ENCODE assay signal across 8 mouse cellular contexts in genomic region chr12:26470042-26470409, GRCm38 (mm10). TPM values are rescaled to one million over a fixed set of nuclear protein-coding genes. Genes with fewer than 3 reads are reported as not detected.
DNase-seq lines count a peak whose midpoint lies in the region; ATAC-seq and TF ChIP-seq lines count a peak whose summit lies in the region.

No protein-coding gene starts in this region.

- no peak for ATAC-seq in lung, embryonic 14.5 days (ENCODE audit: insufficient read depth)
- no peak for ATAC-seq in embryonic facial prominence, embryonic 11.5 days (replicated peaks; ENCODE audit: insufficient number of reproducible peaks, low FRiP score, low TSS enrichment, low read depth)
- peak; percentile 47; the same call in 1 of the 2 replicates for ATAC-seq in intestine, embryonic 14.5 days (replicated peaks; ENCODE audit: low FRiP score, low TSS enrichment, low read depth)
- peak; percentile 69; the same call in 1 of the 2 replicates for ATAC-seq in neural tube, embryonic 15.5 days (ENCODE audit: low FRiP score)

- peak overlapping the region; percentile 65 for H3K4me3 ChIP-seq in lung, embryonic 14.5 days (ENCODE audit: low read depth, low read length)
- peak overlapping the region; percentile 64 for H3K4me3 ChIP-seq in embryonic facial prominence, embryonic 11.5 days (ENCODE audit: low read depth, low read length)
- peak overlapping the region; percentile 71 for H3K4me3 ChIP-seq in intestine, embryonic 14.5 days (ENCODE audit: low read depth, low read length)
- peak overlapping the region; percentile 60 for H3K4me3 ChIP-seq in neural tube, embryonic 15.5 days (replicated peaks)

- peak; percentile 18 for DNase-seq in lung, embryonic 14.5 days
- no peak for DNase-seq in lung, postnatal 10 days
- peak; percentile 23 for DNase-seq in embryonic facial prominence, embryonic 11.5 days (ENCODE audit: low spot score)
- DNase-seq in intestine, embryonic 14.5 days (ENCODE audit: low spot score) = no peak
- no peak for DNase-seq in left cerebral cortex, postnatal 25 days (ENCODE audit: low spot score in 2 of 2)
- DNase-seq in kidney, postnatal 14 days = no peak
- DNase-seq in layer of hippocampus, adult 11-12 months (ENCODE audit: low spot score) = no peak

- H3K27me3 ChIP-seq in lung, embryonic 14.5 days (ENCODE audit: insufficient read depth, low read length) = 0 out of 2 replicates have a peak, but pooled peaks cover 3% of the 10 kb centered on the region
- H3K27me3 ChIP-seq in embryonic facial prominence, embryonic 11.5 days (ENCODE audit: control insufficient read depth, insufficient read depth, low read length) = no peaks in the 10 kb centered on the region
- H3K27me3 ChIP-seq in intestine, embryonic 14.5 days (replicated peaks; ENCODE audit: control insufficient read depth, insufficient read depth, low read length) = no peaks in the 10 kb centered on the region
- no peaks in the 10 kb centered on the region for H3K27me3 ChIP-seq in neural tube, embryonic 15.5 days (replicated peaks)

- TF ChIP-seq CTCF in lung, embryonic 14.5 days (IDR thresholded peaks at IDR 0.05; ENCODE audit: low read depth) = no peak

- intact Hi-C loops in left cerebral cortex, postnatal 25 days (cut with DNase I) = no loop called here

- H3K9me3 ChIP-seq in lung, embryonic 14.5 days (ENCODE audit: low read depth, low read length) = no peaks in the 10 kb centered on the region
- no peaks in the 10 kb centered on the region for H3K9me3 ChIP-seq in embryonic facial prominence, embryonic 11.5 days (replicated peaks; ENCODE audit: control insufficient read depth, low read length)
- no peaks in the 10 kb centered on the region for H3K9me3 ChIP-seq in intestine, embryonic 14.5 days (ENCODE audit: control insufficient read depth, low read length)
- no peaks in the 10 kb centered on the region for H3K9me3 ChIP-seq in neural tube, embryonic 15.5 days (replicated peaks)

- 0 out of 2 replicates have a peak, but pooled peaks cover 4% of the 10 kb centered on the region for H3K4me1 ChIP-seq in lung, embryonic 14.5 days (ENCODE audit: insufficient read depth)
- no peaks in the 10 kb centered on the region; the same call in 1 of the 2 replicates for H3K4me1 ChIP-seq in embryonic facial prominence, embryonic 11.5 days (ENCODE audit: control insufficient read depth, insufficient read depth, low read length)
- 0 out of 2 replicates have a peak, but pooled peaks cover 6% of the 10 kb centered on the region for H3K4me1 ChIP-seq in intestine, embryonic 14.5 days (replicated peaks; ENCODE audit: control insufficient read depth, insufficient read depth, low read length)
- H3K4me1 ChIP-seq in neural tube, embryonic 15.5 days = peaks cover 21% of the 10 kb centered on the region

- peak overlapping the region; percentile 71 for H3K9ac ChIP-seq in lung, embryonic 14.5 days
- H3K9ac ChIP-seq in embryonic facial prominence, embryonic 11.5 days (replicated peaks; ENCODE audit: low read length) = peak overlapping the region; percentile 78
- peak overlapping the region; percentile 68 for H3K9ac ChIP-seq in intestine, embryonic 14.5 days (ENCODE audit: low read length)
- peak overlapping the region; percentile 79 for H3K9ac ChIP-seq in neural tube, embryonic 15.5 days (replicated peaks)

- H3K36me3 ChIP-seq in lung, embryonic 14.5 days (ENCODE audit: insufficient read depth) = no peaks in the 10 kb centered on the region
- H3K36me3 ChIP-seq in embryonic facial prominence, embryonic 11.5 days (replicated peaks; ENCODE audit: control insufficient read depth, insufficient read depth, low read depth, low read length) = no peaks in the 10 kb centered on the region
- no peaks in the 10 kb centered on the region for H3K36me3 ChIP-seq in intestine, embryonic 14.5 days (ENCODE audit: control insufficient read depth, insufficient read depth, low read length)
- no peaks in the 10 kb centered on the region for H3K36me3 ChIP-seq in neural tube, embryonic 15.5 days

- H3K4me2 ChIP-seq in lung, embryonic 14.5 days = peak overlapping the region; percentile 98
- peak overlapping the region; percentile 99 for H3K4me2 ChIP-seq in embryonic facial prominence, embryonic 11.5 days (ENCODE audit: low read depth, low read length)
- peak overlapping the region; percentile 93 for H3K4me2 ChIP-seq in intestine, embryonic 14.5 days (ENCODE audit: low read length)
- H3K4me2 ChIP-seq in neural tube, embryonic 15.5 days = peak overlapping the region; percentile 94

- WGBS in lung, embryonic 14.5 days = 26% methylated on average over 6 of the region's 6 CpGs
- 37% methylated on average over 6 of the region's 6 CpGs for WGBS in embryonic facial prominence, embryonic 11.5 days
- 27% methylated on average over 6 of the region's 6 CpGs for WGBS in intestine, embryonic 14.5 days
- WGBS in neural tube, embryonic 15.5 days = 18% methylated on average over 6 of the region's 6 CpGs

- H3K27ac ChIP-seq in lung, embryonic 14.5 days (ENCODE audit: low read depth) = no peak overlapping the region
- no peak overlapping the region for H3K27ac ChIP-seq in embryonic facial prominence, embryonic 11.5 days (replicated peaks; ENCODE audit: low read depth, low read length)
- no peak overlapping the region for H3K27ac ChIP-seq in intestine, embryonic 14.5 days (ENCODE audit: low read depth)
- H3K27ac ChIP-seq in neural tube, embryonic 15.5 days (replicated peaks) = peak overlapping the region; percentile 93

RNA-seq across cellular contexts. Expression of gene Cmpk2, which starts 1.0 kb away (rescaled TPM):
- polyA plus RNA-seq in lung, embryonic 14.5 days (2014; fragmentation: Nextera tagmentation; extraction: Ambion mirVana) = 5.8 and 6.8 TPM in 2 replicates
- 5.9 and 6.4 TPM in 2 replicates for polyA plus RNA-seq in embryonic facial prominence, embryonic 11.5 days (2014; fragmentation: Nextera tagmentation; extraction: Ambion mirVana)
- polyA plus RNA-seq in intestine, embryonic 14.5 days (2014; fragmentation: Nextera tagmentation; extraction: Ambion mirVana) = 4.7 and 5.2 TPM in 2 replicates
- 20.2 and 25.4 TPM in 2 replicates for polyA plus RNA-seq in neural tube, embryonic 15.5 days (2015; fragmentation: Nextera tagmentation; extraction: Ambion mirVana)
- total RNA-seq in left cerebral cortex, postnatal 25 days (2021) = 10 to 100 TPM; 20.2 to 21.1 TPM

RNA-seq across cellular contexts. Expression of gene Rsad2, which starts 13.8 kb away (rescaled TPM):
- 0.30 and 0.31 TPM in 2 replicates for polyA plus RNA-seq in lung, embryonic 14.5 days (2014; fragmentation: Nextera tagmentation; extraction: Ambion mirVana)
- polyA plus RNA-seq in embryonic facial prominence, embryonic 11.5 days (2014; fragmentation: Nextera tagmentation; extraction: Ambion mirVana) = 0.67 and 1.0 TPM in 2 replicates
- polyA plus RNA-seq in intestine, embryonic 14.5 days (2014; fragmentation: Nextera tagmentation; extraction: Ambion mirVana) = 1.1 and 1.8 TPM in 2 replicates
- polyA plus RNA-seq in neural tube, embryonic 15.5 days (2015; fragmentation: Nextera tagmentation; extraction: Ambion mirVana) = 0.32 and 1.6 TPM in 2 replicates
- under 1 TPM; 0.28 to 0.92 TPM for total RNA-seq in left cerebral cortex, postnatal 25 days (2021)

RNA-seq across cellular contexts. Expression of gene Rnf144a, which starts 55.0 kb away (rescaled TPM):
- polyA plus RNA-seq in lung, embryonic 14.5 days (2014; fragmentation: Nextera tagmentation; extraction: Ambion mirVana) = 45.6 and 46.9 TPM in 2 replicates
- 31.7 and 32.2 TPM in 2 replicates for polyA plus RNA-seq in embryonic facial prominence, embryonic 11.5 days (2014; fragmentation: Nextera tagmentation; extraction: Ambion mirVana)
- 19.6 and 22.4 TPM in 2 replicates for polyA plus RNA-seq in intestine, embryonic 14.5 days (2014; fragmentation: Nextera tagmentation; extraction: Ambion mirVana)
- polyA plus RNA-seq in neural tube, embryonic 15.5 days (2015; fragmentation: Nextera tagmentation; extraction: Ambion mirVana) = 25.7 and 27.5 TPM in 2 replicates
- 10 to 100 TPM; 30.0 to 32.2 TPM for total RNA-seq in left cerebral cortex, postnatal 25 days (2021)

Comparison
In these comparisons a context has a peak if more than half of its experiments do, and no peak if none do; other contexts are left out.
1. DNase-seq: peak in lung, embryonic 14.5 days (single experiment) and embryonic facial prominence, embryonic 11.5 days (single experiment); none in lung, postnatal 10 days (single experiment), intestine, embryonic 14.5 days (single experiment), left cerebral cortex, postnatal 25 days (0 of 2), kidney, postnatal 14 days (single experiment) and layer of hippocampus, adult 11-12 months (single experiment).
2. ATAC-seq: peak in intestine, embryonic 14.5 days (single experiment) and neural tube, embryonic 15.5 days (single experiment); none in lung, embryonic 14.5 days (single experiment) and embryonic facial prominence, embryonic 11.5 days (single experiment).
3. Peak in every context shown above with its lines, with median percentiles within 50 percentile points of each other: H3K4me2 ChIP-seq, H3K4me3 ChIP-seq and H3K9ac ChIP-seq.